Mouse (Mus musculus) intestine, embryonic 15.5 days (tissue): ENCODE measurements around the gene Ankrd31. TPM values are rescaled to one million over a fixed set of nuclear protein-coding genes. Genes with fewer than 3 reads are reported as not detected.
"Not testable (repeated sequence)": the region's sequence is repeated elsewhere in the genome, so short reads cannot be mapped to it uniquely, and the experiment has no call there.

Experiments used
- ATAC-seq: fragments of 200-750 bp; cut with Nextera tagmentation; 2 replicates; pipeline ENCODE4 v1.8.0; 2017; ENCODE audit warnings: moderate TSS enrichment, moderate library complexity
- H3K27ac ChIP-seq: fragments of 300-500 bp; sonication (generic); 2 replicates; pipeline ENCODE4 v1.5.1; 2015; ENCODE audit warnings: mild to moderate bottlenecking, inconsistent platforms
- H3K27me3 ChIP-seq: fragments of 300-500 bp; sonication (generic); replicated peaks from 2 replicates; pipeline ENCODE4 v1.6.1; 2015; ENCODE audit warnings: inconsistent platforms
- H3K36me3 ChIP-seq: fragments of 300-500 bp; sonication (generic); 2 replicates; pipeline ENCODE4 v1.6.1; 2015; ENCODE audit warnings: inconsistent platforms
- H3K4me1 ChIP-seq: fragments of 300-500 bp; sonication (generic); replicated peaks from 2 replicates; pipeline ENCODE4 v1.6.1; 2015; ENCODE audit warnings: inconsistent platforms
- H3K4me2 ChIP-seq: fragments of 300-500 bp; sonication (generic); replicated peaks from 2 replicates; pipeline ENCODE4 v1.6.1; 2015; ENCODE audit warnings: mild to moderate bottlenecking, inconsistent platforms
- H3K4me3 ChIP-seq: fragments of 300-500 bp; sonication (generic); replicated peaks from 2 replicates; pipeline ENCODE4 v1.5.1; 2015; ENCODE audit warnings: inconsistent platforms
- H3K9ac ChIP-seq: fragments of 300-500 bp; sonication (generic); 2 replicates; pipeline ENCODE4 v1.6.1; 2015; ENCODE audit warnings: inconsistent platforms
- H3K9me3 ChIP-seq: fragments of 300-500 bp; sonication (generic); 2 replicates; pipeline ENCODE4 v1.6.1; 2016; ENCODE audit warnings: inconsistent platforms
- WGBS: fragments of 180-500 bp; shearing (Covaris S2); methylation state at CpG from one replicate; pipeline ENCODE4 v1.1.7; 2015; 5-methylcytosine and 5-hydroxymethylcytosine counted together
- polyA plus RNA-seq: library from polyadenylated mRNA; unstranded; fragments of >200 nt; fragmentation: Nextera tagmentation; extraction: Ambion mirVana; gene quantifications from 2 replicates; pipeline ENCODE4 v1.2.1, GENCODE M21; 2015

Gene Ankrd31
- polyA plus RNA-seq, 1 experiment from 2014 or later: not detected

GRCm38 (mm10) chr13:96928432-96929039, 180.5 kb downstream of the Ankrd31 start:
- no peaks in the 10 kb centered on the region for H3K36me3 ChIP-seq
- peaks cover 7% of the 10 kb centered on the region; the same call in 1 of the 2 replicates for H3K4me1 ChIP-seq
- no peaks in the 10 kb centered on the region for H3K9me3 ChIP-seq
- H3K4me3 ChIP-seq: no peak overlapping the region
- no peak overlapping the region for H3K9ac ChIP-seq
- no peak overlapping the region for H3K4me2 ChIP-seq
- no peak for ATAC-seq
- 70% methylated on average over 8 of the region's 8 CpGs for WGBS
- H3K27me3 ChIP-seq: no peaks in the 10 kb centered on the region; the same call in 1 of the 2 replicates
- H3K27ac ChIP-seq: no peak overlapping the region

- no peaks in the 10 kb centered on the region for H3K36me3 ChIP-seq
- 75% methylated on average over 5 of the region's 5 CpGs for WGBS
- no peak for ATAC-seq
- H3K4me1 ChIP-seq: no peaks in the 10 kb centered on the region
- no peaks in the 10 kb centered on the region for H3K27me3 ChIP-seq
- H3K4me3 ChIP-seq: no peak overlapping the region
- H3K9ac ChIP-seq: no peak overlapping the region
- no peak overlapping the region for H3K27ac ChIP-seq
- H3K4me2 ChIP-seq: no peak overlapping the region
- no peaks in the 10 kb centered on the region for H3K9me3 ChIP-seq
Measured at GRCm38 (mm10) chr13:96932745-96933144, 184.7 kb downstream of the Ankrd31 start.

- H3K9ac ChIP-seq: no peak overlapping the region
- no peaks in the 10 kb centered on the region for H3K4me1 ChIP-seq
- ATAC-seq: no peak
- H3K4me3 ChIP-seq: no peak overlapping the region
- no peaks in the 10 kb centered on the region for H3K36me3 ChIP-seq
- H3K4me2 ChIP-seq: no peak overlapping the region
- no peaks in the 10 kb centered on the region for H3K27me3 ChIP-seq
- H3K27ac ChIP-seq: no peak overlapping the region
- WGBS: 39% methylated on average over 8 of the region's 8 CpGs
- H3K9me3 ChIP-seq: no peaks in the 10 kb centered on the region
Measured at GRCm38 (mm10) chr13:96933367-96933766, 185.3 kb downstream of the Ankrd31 start.

GRCm38 (mm10) chr13:96936173-96936777, 188.2 kb downstream of the Ankrd31 start:
- H3K9me3 ChIP-seq: no peaks in the 10 kb centered on the region
- H3K27me3 ChIP-seq: no peaks in the 10 kb centered on the region
- no peak overlapping the region for H3K4me3 ChIP-seq
- 39% methylated on average over 6 of the region's 6 CpGs for WGBS
- no peak overlapping the region for H3K9ac ChIP-seq
- H3K4me1 ChIP-seq: no peaks in the 10 kb centered on the region
- no peak overlapping the region for H3K27ac ChIP-seq
- no peaks in the 10 kb centered on the region for H3K36me3 ChIP-seq
- H3K4me2 ChIP-seq: no peak overlapping the region
- ATAC-seq: no peak

GRCm38 (mm10) chr13:96937059-96937558, 189.0 kb downstream of the Ankrd31 start:
- Histone ChIP-seq H3K4me3 (no peak overlapping the region), H3K27me3 (no peaks in the 10 kb centered on the region), H3K9ac (no peak overlapping the region), H3K9me3 (no peaks in the 10 kb centered on the region), H3K36me3 (no peaks in the 10 kb centered on the region), H3K4me2 (no peak overlapping the region), H3K27ac (no peak overlapping the region), H3K4me1 (no peaks in the 10 kb centered on the region)
- 77% methylated on average over 10 of the region's 10 CpGs for WGBS
- ATAC-seq: no peak

GRCm38 (mm10) chr13:96939680-96940079, 191.6 kb downstream of the Ankrd31 start:
- Histone ChIP-seq H3K4me1 (0 out of 2 replicates have a peak, but pooled peaks cover 2% of the 10 kb centered on the region), H3K4me2 (no peak overlapping the region), H3K27me3 (no peaks in the 10 kb centered on the region), H3K9me3 (no peaks in the 10 kb centered on the region), H3K27ac (no peak overlapping the region), H3K4me3 (no peak overlapping the region), H3K36me3 (no peaks in the 10 kb centered on the region), H3K9ac (no peak overlapping the region)
- 83% methylated on average over 10 of the region's 10 CpGs for WGBS
- ATAC-seq: no peak

- ATAC-seq: not testable (repeated sequence)
- 84% methylated on average over 11 of the region's 11 CpGs for WGBS
Measured at GRCm38 (mm10) chr13:96941481-96941880, 193.4 kb downstream of the Ankrd31 start.

GRCm38 (mm10) chr13:96943571-96943970, 195.5 kb downstream of the Ankrd31 start:
- WGBS: 60% methylated on average over 3 of the region's 3 CpGs
- no peak overlapping the region for H3K27ac ChIP-seq
- no peak for ATAC-seq

More at GRCm38 (mm10) chr13:96941481-96941880, 193.4 kb downstream of the Ankrd31 start:
- H3K9ac ChIP-seq, H3K27ac ChIP-seq, H3K27me3 ChIP-seq, H3K36me3 ChIP-seq, H3K4me3 ChIP-seq, H3K4me2 ChIP-seq, H3K4me1 ChIP-seq, H3K9me3 ChIP-seq: not testable (repeated sequence)

GRCm38 (mm10) chr13:96945748-96946147, 197.7 kb downstream of the Ankrd31 start:
- no peak overlapping the region for H3K9ac ChIP-seq

More at GRCm38 (mm10) chr13:96943571-96943970, 195.5 kb downstream of the Ankrd31 start:
- Histone ChIP-seq H3K9me3 (no peaks in the 10 kb centered on the region), H3K9ac (no peak overlapping the region), H3K4me2 (no peak overlapping the region), H3K4me1 (0 out of 2 replicates have a peak, but pooled peaks cover 2% of the 10 kb centered on the region), H3K4me3 (no peak overlapping the region), H3K36me3 (no peaks in the 10 kb centered on the region), H3K27me3 (no peaks in the 10 kb centered on the region)

GRCm38 (mm10) chr13:96947722-96948121, 199.7 kb downstream of the Ankrd31 start:
- no peaks in the 10 kb centered on the region for H3K36me3 ChIP-seq
- 88% methylated on average over 7 of the region's 7 CpGs for WGBS
- no peak overlapping the region for H3K4me3 ChIP-seq
- no peak overlapping the region for H3K4me2 ChIP-seq
- 0 out of 2 replicates have a peak, but pooled peaks cover 2% of the 10 kb centered on the region for H3K4me1 ChIP-seq
- H3K27me3 ChIP-seq: no peaks in the 10 kb centered on the region
- H3K27ac ChIP-seq: no peak overlapping the region
- no peak for ATAC-seq
- no peak overlapping the region for H3K9ac ChIP-seq
- H3K9me3 ChIP-seq: no peaks in the 10 kb centered on the region

More at GRCm38 (mm10) chr13:96945748-96946147, 197.7 kb downstream of the Ankrd31 start:
- Histone ChIP-seq H3K36me3 (no peaks in the 10 kb centered on the region), H3K27me3 (no peaks in the 10 kb centered on the region), H3K9me3 (no peaks in the 10 kb centered on the region), H3K4me3 (no peak overlapping the region), H3K4me2 (no peak overlapping the region), H3K4me1 (0 out of 2 replicates have a peak, but pooled peaks cover 2% of the 10 kb centered on the region), H3K27ac (no peak overlapping the region)
- ATAC-seq: no peak
- 77% methylated on average over 4 of the region's 4 CpGs for WGBS

- WGBS: 38% methylated on average over 2 of the region's 2 CpGs
- Histone ChIP-seq H3K36me3 (no peaks in the 10 kb centered on the region), H3K9me3 (no peaks in the 10 kb centered on the region), H3K4me2 (no peak overlapping the region), H3K4me1 (no peaks in the 10 kb centered on the region), H3K4me3 (no peak overlapping the region), H3K27ac (no peak overlapping the region), H3K27me3 (no peaks in the 10 kb centered on the region), H3K9ac (no peak overlapping the region)
- no peak for ATAC-seq
Measured at GRCm38 (mm10) chr13:96951880-96952279, 203.8 kb downstream of the Ankrd31 start.

- ATAC-seq: no peak
- Histone ChIP-seq H3K27me3 (no peaks in the 10 kb centered on the region), H3K27ac (no peak overlapping the region), H3K9ac (no peak overlapping the region), H3K9me3 (no peaks in the 10 kb centered on the region), H3K4me2 (no peak overlapping the region), H3K4me1 (no peaks in the 10 kb centered on the region), H3K36me3 (no peaks in the 10 kb centered on the region), H3K4me3 (no peak overlapping the region)
- 82% methylated on average over 6 of the region's 6 CpGs for WGBS
Measured at GRCm38 (mm10) chr13:96956466-96956865, 208.4 kb downstream of the Ankrd31 start.
